Mouse (Mus musculus): Measurements from ENCODE around the gene Il25. TPM values are rescaled to one million over a fixed set of nuclear protein-coding genes. Genes with fewer than 3 reads are reported as not detected.

Il25 gene
- polyA plus RNA-seq (2014; fragmentation: Illumina TruSeq; extraction: RNeasy Lipid Tissue Mini Kit (QIAGEN cat#74804); ENCODE audit: insufficient read depth, low read depth, low replicate concordance): not detected

GRCm38 (mm10) chr14:54932645-54933150, at the start of gene Il25:
TSS of gene Il25 (plus strand) at chr14:54932695.

GRCm38 (mm10) chr14:54883154-54884021, 49.1 kb upstream of the Il25 start, which contains the start of the genes Bcl2l2 and Gm20521:
TSS of gene Bcl2l2 (plus strand) at chr14:54883377.
TSS of gene Gm20521 (plus strand) at chr14:54883441.

GRCm38 (mm10) chr14:54892200-54892599, 40.3 kb upstream of the Il25 start, which contains the start of gene Pabpn1:
TSS of gene Pabpn1 (plus strand) at chr14:54892500.

GRCm38 (mm10) chr14:54912886-54913285, 19.6 kb upstream of the Il25 start, which contains the start of gene Slc22a17:
TSS of gene Slc22a17 (minus strand) at chr14:54913132.

GRCm38 (mm10) chr14:54925349-54926342, 6.8 kb upstream of the Il25 start, which contains the start of gene Efs:
TSS of gene Efs (minus strand) at chr14:54926126.

GRCm38 (mm10) chr14:54935904-54936830, 3.7 kb downstream of the Il25 start, which contains the start of gene Cmtm5:
TSS of gene Cmtm5 (plus strand) at chr14:54936261.

GRCm38 (mm10) chr14:54966320-54966977, 34.0 kb downstream of the Il25 start, which contains the start of gene Myh6:
TSS of gene Myh6 (minus strand) at chr14:54966927.

GRCm38 (mm10) chr14:54976633-54977032, 44.1 kb downstream of the Il25 start, which contains the start of gene Gm17428:
TSS of gene Gm17428 (plus strand) at chr14:54976933.

Other genes with a start within 250 kb of the Il25 start
- 34.3 TPM for gene 1700123O20Rik, start 246.5 kb upstream of the Il25 start, polyA plus RNA-seq (2014; fragmentation: Illumina TruSeq; extraction: RNeasy Lipid Tissue Mini Kit (QIAGEN cat#74804); ENCODE audit: insufficient read depth, low read depth, low replicate concordance)
- 54.6 TPM for gene Acin1, start 245.8 kb upstream of the Il25 start, polyA plus RNA-seq (2014; fragmentation: Illumina TruSeq; extraction: RNeasy Lipid Tissue Mini Kit (QIAGEN cat#74804); ENCODE audit: insufficient read depth, low read depth, low replicate concordance)
- 0.12 TPM for gene Gm29776, start 233.9 kb upstream of the Il25 start, polyA plus RNA-seq (2014; fragmentation: Illumina TruSeq; extraction: RNeasy Lipid Tissue Mini Kit (QIAGEN cat#74804); ENCODE audit: insufficient read depth, low read depth, low replicate concordance)
- 0.77 TPM for gene Cebpe, start 220.5 kb upstream of the Il25 start, polyA plus RNA-seq (2014; fragmentation: Illumina TruSeq; extraction: RNeasy Lipid Tissue Mini Kit (QIAGEN cat#74804); ENCODE audit: insufficient read depth, low read depth, low replicate concordance)
- gene Slc7a8, start 150.7 kb upstream of the Il25 start, polyA plus RNA-seq (2014; fragmentation: Illumina TruSeq; extraction: RNeasy Lipid Tissue Mini Kit (QIAGEN cat#74804); ENCODE audit: insufficient read depth, low read depth, low replicate concordance): 1.4 TPM
- not detected for gene Rnf212b, start 118.6 kb upstream of the Il25 start, polyA plus RNA-seq (2014; fragmentation: Illumina TruSeq; extraction: RNeasy Lipid Tissue Mini Kit (QIAGEN cat#74804); ENCODE audit: insufficient read depth, low read depth, low replicate concordance)
- 2.8 TPM for gene Homez, start 61.7 kb upstream of the Il25 start, polyA plus RNA-seq (2014; fragmentation: Illumina TruSeq; extraction: RNeasy Lipid Tissue Mini Kit (QIAGEN cat#74804); ENCODE audit: insufficient read depth, low read depth, low replicate concordance)
- 8.1 TPM for gene Ppp1r3e, start 55.1 kb upstream of the Il25 start, polyA plus RNA-seq (2014; fragmentation: Illumina TruSeq; extraction: RNeasy Lipid Tissue Mini Kit (QIAGEN cat#74804); ENCODE audit: insufficient read depth, low read depth, low replicate concordance)
- gene Bcl2l2, start 49.3 kb upstream of the Il25 start, polyA plus RNA-seq (2014; fragmentation: Illumina TruSeq; extraction: RNeasy Lipid Tissue Mini Kit (QIAGEN cat#74804); ENCODE audit: insufficient read depth, low read depth, low replicate concordance): 36.2 TPM
- gene Gm20521, start 49.3 kb upstream of the Il25 start, polyA plus RNA-seq (2014; fragmentation: Illumina TruSeq; extraction: RNeasy Lipid Tissue Mini Kit (QIAGEN cat#74804); ENCODE audit: insufficient read depth, low read depth, low replicate concordance): not detected
- gene Pabpn1, start 40.2 kb upstream of the Il25 start, polyA plus RNA-seq (2014; fragmentation: Illumina TruSeq; extraction: RNeasy Lipid Tissue Mini Kit (QIAGEN cat#74804); ENCODE audit: insufficient read depth, low read depth, low replicate concordance): 89.4 TPM
- 9.3 TPM for gene Slc22a17, start 19.6 kb upstream of the Il25 start, polyA plus RNA-seq (2014; fragmentation: Illumina TruSeq; extraction: RNeasy Lipid Tissue Mini Kit (QIAGEN cat#74804); ENCODE audit: insufficient read depth, low read depth, low replicate concordance)
- gene Efs, start 6.6 kb upstream of the Il25 start, polyA plus RNA-seq (2014; fragmentation: Illumina TruSeq; extraction: RNeasy Lipid Tissue Mini Kit (QIAGEN cat#74804); ENCODE audit: insufficient read depth, low read depth, low replicate concordance): 3.3 TPM
- gene Cmtm5, start 3.6 kb downstream of the Il25 start, polyA plus RNA-seq (2014; fragmentation: Illumina TruSeq; extraction: RNeasy Lipid Tissue Mini Kit (QIAGEN cat#74804); ENCODE audit: insufficient read depth, low read depth, low replicate concordance): not detected
- gene Myh6, start 34.2 kb downstream of the Il25 start, polyA plus RNA-seq (2014; fragmentation: Illumina TruSeq; extraction: RNeasy Lipid Tissue Mini Kit (QIAGEN cat#74804); ENCODE audit: insufficient read depth, low read depth, low replicate concordance): 170 TPM
- not detected for gene Gm17428, start 44.2 kb downstream of the Il25 start, polyA plus RNA-seq (2014; fragmentation: Illumina TruSeq; extraction: RNeasy Lipid Tissue Mini Kit (QIAGEN cat#74804); ENCODE audit: insufficient read depth, low read depth, low replicate concordance)
- 10.6 TPM for gene Myh7, start 61.9 kb downstream of the Il25 start, polyA plus RNA-seq (2014; fragmentation: Illumina TruSeq; extraction: RNeasy Lipid Tissue Mini Kit (QIAGEN cat#74804); ENCODE audit: insufficient read depth, low read depth, low replicate concordance)
- gene Ngdn, start 82.8 kb downstream of the Il25 start, polyA plus RNA-seq (2014; fragmentation: Illumina TruSeq; extraction: RNeasy Lipid Tissue Mini Kit (QIAGEN cat#74804); ENCODE audit: insufficient read depth, low read depth, low replicate concordance): 49.9 TPM
- gene Zfhx2, start 159.6 kb downstream of the Il25 start, polyA plus RNA-seq (2014; fragmentation: Illumina TruSeq; extraction: RNeasy Lipid Tissue Mini Kit (QIAGEN cat#74804); ENCODE audit: insufficient read depth, low read depth, low replicate concordance): 0.37 TPM
- gene Thtpa, start 162.1 kb downstream of the Il25 start, polyA plus RNA-seq (2014; fragmentation: Illumina TruSeq; extraction: RNeasy Lipid Tissue Mini Kit (QIAGEN cat#74804); ENCODE audit: insufficient read depth, low read depth, low replicate concordance): 7.4 TPM
- gene Ap1g2, start 173.9 kb downstream of the Il25 start, polyA plus RNA-seq (2014; fragmentation: Illumina TruSeq; extraction: RNeasy Lipid Tissue Mini Kit (QIAGEN cat#74804); ENCODE audit: insufficient read depth, low read depth, low replicate concordance): 16.4 TPM
- gene Jph4, start 184.2 kb downstream of the Il25 start, polyA plus RNA-seq (2014; fragmentation: Illumina TruSeq; extraction: RNeasy Lipid Tissue Mini Kit (QIAGEN cat#74804); ENCODE audit: insufficient read depth, low read depth, low replicate concordance): 0.07 TPM

All from lung, adult 10 weeks (tissue).